Mouse (Mus musculus) left cerebral cortex, postnatal 14 days (tissue): Measurements from ENCODE around the gene Cct7. TPM values are rescaled to one million over a fixed set of nuclear protein-coding genes. Genes with fewer than 3 reads are reported as not detected.

ENCODE experiments used
- DNase-seq, 2 experiments: peaks; one replicate each; pipeline ENCODE4 v3.0.0; 2021 to 2022; ENCODE audit warnings: low spot score in 2 of 2, mixed read lengths in 1 of 2
- intact Hi-C: fragments of 180-260 bp; cut with DNase I; formaldehyde crosslinking; loops from one replicate; pipeline ENCODE4 v1.15.1; 2025
- total RNA-seq, 2 experiments: library from RNA; stranded (reverse); gene quantifications; 2 replicates each; pipeline ENCODE4 v1.2.3; 2021

Gene Cct7
- total RNA-seq, 2 experiments from 2014 or later = 209 to 210 TPM

DNA sequence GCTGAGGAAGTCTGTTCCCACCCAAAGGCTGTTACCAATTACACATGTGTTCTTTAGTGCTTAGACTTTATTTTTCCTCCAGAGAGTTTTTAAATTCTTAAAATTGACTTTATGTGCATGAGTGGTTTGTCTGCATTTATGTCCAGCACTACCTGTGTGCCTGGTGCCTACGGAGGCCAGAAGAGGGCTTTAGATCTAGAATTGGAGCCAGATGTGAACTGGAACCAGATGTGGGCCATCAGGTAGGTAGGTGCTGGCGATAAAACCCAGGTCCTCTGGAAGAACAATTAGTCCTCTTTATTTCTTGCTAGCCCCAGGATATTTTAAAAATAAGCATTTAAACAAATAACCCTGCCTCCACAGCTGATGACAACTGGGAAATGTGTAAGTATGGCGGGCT, 40.3 kb downstream of the Cct7 start:
- intact Hi-C loops = no loop called here
- no peak for DNase-seq

DNA sequence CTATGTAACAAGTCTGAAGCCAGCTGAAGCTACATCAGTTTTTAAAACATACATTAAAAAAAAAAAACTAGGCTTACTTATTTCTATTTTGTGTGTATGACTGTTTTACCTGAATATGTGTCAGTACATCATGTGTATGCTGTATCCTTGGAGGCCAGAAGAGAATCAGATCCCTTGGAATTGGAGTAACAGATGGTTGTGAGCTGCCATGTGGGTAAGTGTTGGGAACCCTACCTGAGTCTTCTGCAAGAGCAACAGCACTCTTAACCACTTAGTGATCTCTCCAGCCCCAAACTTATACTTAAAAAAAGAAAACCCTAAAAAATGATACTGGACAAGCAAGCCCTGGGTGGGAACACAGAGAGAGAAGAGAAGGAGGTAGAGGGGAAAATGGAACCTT, 45.7 kb downstream of the Cct7 start:
- no peak for DNase-seq
- intact Hi-C loops = no loop called here

GRCm38 (mm10) chr6:85498147-85498546, 46.8 kb downstream of the Cct7 start:
- no peak for DNase-seq
- intact Hi-C loops = no loop called here

- no peak for DNase-seq
- intact Hi-C loops = no loop called here
Observed at GRCm38 (mm10) chr6:85500416-85500815, 49.1 kb downstream of the Cct7 start.

GRCm38 (mm10) chr6:85501571-85502102, 50.3 kb downstream of the Cct7 start:
- DNase-seq = no peak
- intact Hi-C loops = no loop called here

- intact Hi-C loops = no loop called here
- peak; percentile 36 to 74 for DNase-seq
Observed at GRCm38 (mm10) chr6:85502103-85502910, 51.0 kb downstream of the Cct7 start.

DNA sequence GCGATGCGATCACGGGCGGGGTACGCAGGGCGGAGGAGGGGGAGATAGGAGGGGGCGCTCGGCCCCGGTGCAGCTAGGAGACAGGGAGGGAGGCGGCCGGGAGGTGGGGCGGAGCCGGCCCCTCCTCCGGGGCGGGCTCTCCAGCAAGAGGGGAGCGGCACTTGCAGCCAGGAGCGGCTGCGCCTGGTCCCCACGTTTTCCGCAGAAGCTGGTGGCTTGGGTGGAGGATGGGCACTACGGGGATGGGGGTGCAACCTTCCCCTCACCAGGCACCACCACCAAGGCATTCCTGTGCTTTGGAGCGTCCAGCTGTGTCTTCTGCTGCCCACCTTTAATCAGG, 51.6 kb downstream of the Cct7 start, which contains the start of gene Fbxo41:
Gene Fbxo41 (minus strand): TSS at position 84 of the 340 bp plus-strand sequence.
- intact Hi-C loops = no loop called here
- peak; percentile 77 for DNase-seq

GRCm38 (mm10) chr6:85504908-85505307, 53.6 kb downstream of the Cct7 start:
- intact Hi-C loops = no loop called here
- peak; percentile 17 to 63 for DNase-seq

DNA sequence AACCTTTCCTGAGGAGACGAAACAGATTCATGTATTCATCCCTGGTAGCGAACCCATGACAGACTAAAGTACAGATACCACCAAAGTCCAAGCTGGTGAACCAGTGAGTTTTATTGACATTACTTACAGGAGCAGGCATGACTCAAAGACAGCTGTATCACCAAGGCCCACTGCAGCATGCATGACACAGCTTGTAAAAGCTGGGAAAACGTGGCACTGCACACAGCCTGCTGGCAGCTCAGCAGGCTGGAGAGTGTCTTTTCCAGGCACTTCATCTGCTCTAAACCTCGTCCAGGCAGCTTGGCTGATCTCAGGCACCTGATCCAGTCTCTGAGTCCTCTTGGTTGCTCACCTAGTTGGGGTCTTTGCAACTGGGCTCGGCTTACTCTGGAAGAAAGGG, 57.3 kb downstream of the Cct7 start:
- intact Hi-C loops = no loop called here

DNA sequence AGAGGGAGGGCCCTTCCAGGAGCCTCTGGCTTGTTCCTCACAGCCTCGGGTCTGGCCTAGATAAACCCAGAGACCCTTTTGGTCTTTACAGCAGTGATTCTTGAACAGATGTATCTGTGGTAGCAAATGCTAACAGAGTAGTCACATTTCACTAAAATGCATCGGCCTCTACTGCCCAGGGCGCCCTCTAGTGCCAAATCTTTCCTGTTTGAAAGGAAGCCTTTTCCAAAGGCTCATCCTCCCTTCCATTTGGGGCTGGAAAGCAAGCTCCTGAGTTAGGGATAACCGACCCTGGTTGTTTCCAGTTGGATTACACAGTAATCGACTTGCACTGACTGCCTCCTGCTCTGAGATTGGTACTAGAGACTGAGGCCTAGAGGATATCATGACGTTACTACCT, 59.2 kb downstream of the Cct7 start:
- intact Hi-C loops = loop anchor here (5.0 kb wide), 3 partner anchors 37 to 77 kb away; partner anchors contain the start of gene Alms1
- DNase-seq = peak; percentile 84 to 85

More for the DNA sequence above, 57.3 kb downstream of the Cct7 start:
- DNase-seq = no peak

DNA sequence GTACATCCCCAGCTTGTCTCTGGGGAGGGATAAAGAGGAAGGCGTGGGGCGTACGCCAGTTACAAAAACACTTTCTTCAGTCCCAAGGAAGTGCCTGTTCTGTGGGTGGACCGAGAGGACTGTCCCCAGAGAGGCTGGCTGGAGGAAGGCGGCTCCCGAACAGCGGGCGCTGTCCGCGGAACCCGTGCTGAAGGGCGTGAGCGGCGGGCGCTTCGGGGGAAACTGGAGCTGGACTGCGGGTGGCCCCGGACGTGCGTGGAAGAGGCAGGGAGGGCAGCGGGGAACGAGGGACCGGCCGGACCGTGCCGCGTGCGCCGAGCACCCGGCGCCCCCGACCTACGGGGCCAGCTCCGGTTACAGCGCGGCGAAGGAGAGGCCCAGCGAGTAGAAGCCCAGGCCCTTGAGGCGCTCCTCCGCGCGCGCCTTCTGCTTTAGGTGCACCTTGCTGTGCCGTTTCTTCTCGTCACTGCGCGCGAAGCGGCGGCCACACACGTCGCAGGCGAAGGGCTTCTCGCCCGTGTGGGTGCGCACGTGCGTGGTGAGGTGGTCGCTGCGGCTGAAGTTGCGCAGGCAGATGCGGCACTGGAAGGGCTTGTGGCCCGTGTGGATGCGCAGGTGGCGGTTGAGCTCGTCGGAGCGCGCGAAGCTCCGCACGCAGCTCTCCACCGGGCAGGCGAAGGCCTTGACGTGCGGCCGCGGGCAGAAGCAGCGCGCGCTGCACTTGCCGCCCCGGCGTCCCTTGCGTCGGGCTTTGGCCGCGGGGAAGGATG, 60.2 kb downstream of the Cct7 start:
- intact Hi-C loops = loop anchor here (5.0 kb wide), 3 partner anchors 36 to 76 kb away; partner anchors contain the start of gene Alms1
- peak; percentile 32 to 38 for DNase-seq

GRCm38 (mm10) chr6:85512056-85512440, 60.7 kb downstream of the Cct7 start:
- DNase-seq = no peak
- intact Hi-C loops = loop anchor here (5.0 kb wide), 3 partner anchors 35 to 75 kb away; partner anchors contain the start of gene Alms1

- DNase-seq = peak; percentile 37 to 42
- intact Hi-C loops = loop anchor here (5.0 kb wide), 3 partner anchors 34 to 74 kb away; partner anchors contain the start of gene Alms1
Observed at GRCm38 (mm10) chr6:85512577-85513530, 61.5 kb downstream of the Cct7 start.

DNA sequence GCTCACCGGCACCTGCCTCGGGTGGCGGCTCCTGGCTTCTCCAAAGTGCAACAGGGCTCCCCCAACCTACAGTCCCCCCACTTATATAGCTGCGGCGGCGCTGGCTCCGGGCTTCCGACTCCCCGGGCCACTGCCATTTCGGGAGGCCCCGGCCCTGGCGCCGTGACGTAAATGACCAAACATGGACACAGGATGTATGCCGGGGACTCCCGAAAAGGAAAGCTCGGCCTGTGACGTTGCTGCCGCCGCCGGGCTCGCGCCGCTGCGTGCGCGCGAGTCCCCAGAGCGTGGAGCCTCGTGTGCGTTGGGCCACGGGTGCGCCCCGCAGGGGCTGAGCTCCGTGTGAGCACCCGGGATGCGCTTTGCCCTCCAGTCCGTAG, 62.2 kb downstream of the Cct7 start, which contains the start of gene Egr4:
Gene Egr4 (minus strand): TSS at position 59 of the 380 bp plus-strand sequence.
- intact Hi-C loops = loop anchor here (5.0 kb wide), 3 partner anchors 34 to 74 kb away; partner anchors contain the start of gene Alms1

DNA sequence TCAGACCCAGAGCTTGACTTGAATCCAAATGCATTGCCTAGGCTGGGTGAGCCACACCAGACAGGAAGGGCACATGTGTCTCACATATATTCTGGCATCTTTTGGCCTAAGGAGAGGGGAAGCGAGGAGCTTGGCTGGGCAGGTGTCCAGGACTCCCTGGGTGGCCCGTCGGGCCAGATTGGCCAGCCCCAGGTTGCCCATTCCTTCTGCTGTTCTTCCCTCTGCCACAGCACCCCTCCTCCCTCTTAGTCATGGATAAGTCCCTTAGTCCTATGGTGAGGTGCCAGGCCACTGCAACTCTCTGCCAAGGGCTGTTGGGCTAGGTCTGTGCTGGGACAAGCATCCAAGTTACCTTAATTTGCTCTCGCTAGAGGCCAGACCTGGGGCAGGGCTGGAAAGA, 64.6 kb downstream of the Cct7 start:
- no peak for DNase-seq
- intact Hi-C loops = no loop called here

More for the DNA sequence above, 62.2 kb downstream of the Cct7 start, which contains the start of gene Egr4:
- DNase-seq = peak; percentile 94
